Mouse (Mus musculus) cerebellum, adult 11 months (tissue): ENCODE results near the gene Bysl.
"Not testable (repeated sequence)": the region's sequence is repeated elsewhere in the genome, so short reads cannot be mapped to it uniquely, and the experiment has no call there.

Experiments used
- DNase-seq: peaks from one replicate; pipeline ENCODE4 v3.0.0; 2022

The Bysl gene

GRCm38 (mm10) chr17:47610849-47611660 is at the start of gene Bysl, which contains the start of the genes Med20 and Gm20517:
Bysl (minus strand) TSS chr17:47611492.
Med20 (plus strand) TSS chr17:47611582.
Gm20517 (plus strand) TSS chr17:47611589.
- peak; percentile 96 for DNase-seq

- DNase-seq: no peak
These were observed 47.5 kb upstream of the Bysl start for GRCm38 (mm10) chr17:47658741-47659243.

- no peak for DNase-seq
These were observed 46.6 kb upstream of the Bysl start for GRCm38 (mm10) chr17:47657901-47658300.

GRCm38 (mm10) chr17:47655697-47656096 is 44.4 kb upstream of the Bysl start:
- no peak for DNase-seq

GRCm38 (mm10) chr17:47654346-47654745 is 43.1 kb upstream of the Bysl start:
- not testable (repeated sequence) for DNase-seq

GRCm38 (mm10) chr17:47651953-47652352 is 40.7 kb upstream of the Bysl start:
- no peak for DNase-seq

GRCm38 (mm10) chr17:47648966-47649365 is 37.7 kb upstream of the Bysl start:
- no peak for DNase-seq

GRCm38 (mm10) chr17:47646683-47647082 is 35.4 kb upstream of the Bysl start:
- DNase-seq: peak; percentile 10

GRCm38 (mm10) chr17:47642992-47643391 is 31.7 kb upstream of the Bysl start:
- no peak for DNase-seq

- DNase-seq: no peak
These were observed 22.9 kb upstream of the Bysl start for GRCm38 (mm10) chr17:47633999-47634770.

- DNase-seq: no peak
These were observed 21.0 kb upstream of the Bysl start for GRCm38 (mm10) chr17:47632181-47632840.

GRCm38 (mm10) chr17:47630678-47631065 is 19.4 kb upstream of the Bysl start, which contains the start of gene Usp49:
Usp49 (plus strand) TSS chr17:47630690.
- no peak for DNase-seq

- DNase-seq: peak; percentile 61
These were observed 18.7 kb upstream of the Bysl start for GRCm38 (mm10) chr17:47629717-47630677.

GRCm38 (mm10) chr17:47628851-47629676 is 17.8 kb upstream of the Bysl start:
- peak; percentile 92 for DNase-seq

- DNase-seq: no peak
These were observed 16.5 kb upstream of the Bysl start for GRCm38 (mm10) chr17:47627791-47628190.

GRCm38 (mm10) chr17:47626031-47626430 is 14.7 kb upstream of the Bysl start:
- DNase-seq: no peak

GRCm38 (mm10) chr17:47625088-47625487 is 13.8 kb upstream of the Bysl start:
- no peak for DNase-seq

GRCm38 (mm10) chr17:47624572-47624971 is 13.3 kb upstream of the Bysl start:
- DNase-seq: not testable (repeated sequence)

GRCm38 (mm10) chr17:47622912-47623554 is 11.7 kb upstream of the Bysl start:
- no peak for DNase-seq
